Mouse (Mus musculus): ENCODE measurements around the gene Adgrf1. TPM values are rescaled to one million over a fixed set of nuclear protein-coding genes. Genes with fewer than 3 reads are reported as not detected.

The Adgrf1 gene
- not detected for polyA plus RNA-seq (2017; shearing (Covaris generic))

DNA sequence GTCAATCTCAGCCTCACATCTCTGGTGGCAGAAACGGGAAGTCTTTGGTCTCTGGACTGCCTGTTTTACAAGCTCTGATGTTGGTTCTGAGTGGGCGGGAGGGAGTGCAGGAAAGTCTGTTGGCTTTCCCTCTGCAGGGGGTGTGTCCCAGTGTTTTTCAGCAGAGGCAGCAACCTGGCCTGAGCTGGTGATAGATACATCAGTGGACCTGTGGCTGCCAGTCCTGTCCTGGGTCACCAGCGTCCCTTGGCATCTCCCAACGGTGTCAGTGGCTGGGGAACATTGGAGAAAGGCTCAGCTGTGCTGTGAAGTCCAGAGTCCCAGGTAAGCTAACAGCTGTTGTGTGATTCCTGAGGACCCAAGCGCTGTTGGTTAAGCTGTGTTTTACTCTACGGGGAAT is at the start of gene Adgrf1:
Adgrf1 (plus strand) TSS at position 169 of the 400 bp plus-strand sequence.

DNA sequence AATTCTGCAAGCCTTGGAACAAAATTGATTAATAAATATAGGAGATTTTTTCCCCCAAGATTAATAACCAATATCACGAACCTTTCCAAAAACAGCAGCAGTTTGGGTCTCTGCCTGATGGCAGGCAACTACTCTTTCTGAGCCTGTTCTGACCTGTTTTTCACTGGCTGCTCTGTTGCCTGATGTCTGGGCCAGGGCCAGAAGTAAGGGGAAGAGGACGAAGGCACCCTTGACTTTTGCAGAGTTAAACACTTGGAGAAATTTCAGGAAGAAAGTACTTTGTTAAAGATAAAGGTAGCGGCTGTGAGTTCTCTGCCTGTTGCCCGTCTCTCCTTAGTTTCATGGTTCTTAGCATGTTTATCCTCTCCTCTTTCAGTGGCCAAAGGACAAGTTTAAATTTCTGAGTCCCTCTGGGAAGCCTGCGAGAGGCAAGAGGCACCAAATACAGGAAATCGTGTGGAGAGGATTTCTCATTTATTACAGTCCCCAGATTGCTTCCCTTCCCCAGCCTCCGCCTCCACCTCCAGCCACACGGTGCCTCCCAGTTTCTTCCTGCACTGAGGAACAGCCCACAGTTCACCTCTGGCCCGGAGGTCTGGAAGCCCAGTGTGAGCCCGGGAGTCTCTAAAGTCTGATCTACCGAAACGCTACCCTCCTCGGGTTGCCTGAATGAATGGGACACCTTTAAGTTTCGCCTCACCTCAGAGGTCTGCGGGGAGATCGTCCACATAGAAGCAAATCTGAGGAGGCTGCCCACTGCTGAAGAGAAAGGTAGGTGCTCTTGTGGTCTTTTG is 89.9 kb downstream of the Adgrf1 start, which contains the start of gene Adgrf5:
Adgrf5 (plus strand) TSS at position 626 of the 794 bp plus-strand sequence.

Other genes with a start within 250 kb of the Adgrf1 start
- under 1 TPM in 1 of 2 experiments, not detected in 1; 0.09 TPM for gene Adgrf5, start 90.1 kb downstream of the Adgrf1 start, polyA plus RNA-seq (2017; shearing (Covaris generic))
- gene Mep1a, start 232.5 kb downstream of the Adgrf1 start, polyA plus RNA-seq (2017; shearing (Covaris generic)), result under 1 TPM in 1 of 2 experiments, not detected in 1; 0.06 TPM